Mouse (Mus musculus): ENCODE data around the gene Tmem59l. TPM values are rescaled to one million over a fixed set of nuclear protein-coding genes. Genes with fewer than 3 reads are reported as not detected.

The Tmem59l gene
- polyA plus RNA-seq, 1 experiment from 2014 or later: 6.7 TPM

- DNase-seq (no peak), ATAC-seq (ENCODE audit: insufficient read depth) (no peak)
- Histone ChIP-seq H3K36me3 (ENCODE audit: insufficient read depth) (peaks cover 8% of the 10 kb centered on the region), H3K4me1 (ENCODE audit: insufficient read depth) (no peaks in the 10 kb centered on the region), H3K4me2 (no peak overlapping the region), H3K27ac (ENCODE audit: low read depth) (no peak overlapping the region), H3K9ac (no peak overlapping the region), H3K4me3 (ENCODE audit: low read depth, low read length) (no peak overlapping the region), H3K9me3 (ENCODE audit: low read depth, low read length) (no peaks in the 10 kb centered on the region), H3K27me3 (ENCODE audit: insufficient read depth, low read length) (no peaks in the 10 kb centered on the region)
- TF ChIP-seq CTCF (IDR thresholded peaks at IDR 0.05; ENCODE audit: low read depth): no peak
- WGBS: 92% methylated on average over 1 of the region's 1 CpGs
Measured at GRCm38 (mm10) chr8:70456996-70457395, 30.2 kb downstream of the Tmem59l start.

GRCm38 (mm10) chr8:70453852-70454251 is 33.3 kb downstream of the Tmem59l start:
- no peaks in the 10 kb centered on the region for H3K9me3 ChIP-seq (ENCODE audit: low read depth, low read length)
- WGBS: 85% methylated on average over 5 of the region's 5 CpGs
- no peak overlapping the region for H3K4me3 ChIP-seq (ENCODE audit: low read depth, low read length)
- no peaks in the 10 kb centered on the region for H3K4me1 ChIP-seq (ENCODE audit: insufficient read depth)
- H3K9ac ChIP-seq: no peak overlapping the region
- H3K27ac ChIP-seq (ENCODE audit: low read depth): peak overlapping the region; percentile 50; the same call in 1 of the 2 replicates
- peaks cover 35% of the 10 kb centered on the region for H3K36me3 ChIP-seq (ENCODE audit: insufficient read depth)
- H3K27me3 ChIP-seq (ENCODE audit: insufficient read depth, low read length): no peaks in the 10 kb centered on the region
- TF ChIP-seq CTCF (IDR thresholded peaks at IDR 0.05; ENCODE audit: low read depth): no peak
- no peak for ATAC-seq (ENCODE audit: insufficient read depth)
- DNase-seq: no peak
- H3K4me2 ChIP-seq: no peak overlapping the region

- H3K4me1 ChIP-seq (ENCODE audit: insufficient read depth): no peaks in the 10 kb centered on the region
- H3K4me3 ChIP-seq (ENCODE audit: low read depth, low read length): no peak overlapping the region
Measured at GRCm38 (mm10) chr8:70452196-70452966, 34.8 kb downstream of the Tmem59l start.

GRCm38 (mm10) chr8:70447639-70448420 is 39.3 kb downstream of the Tmem59l start:
- TF ChIP-seq CTCF (IDR thresholded peaks at IDR 0.05; ENCODE audit: low read depth): peak; percentile 26; the same call in 1 of the 2 replicates
- no peak overlapping the region for H3K9ac ChIP-seq

More at GRCm38 (mm10) chr8:70452196-70452966, 34.8 kb downstream of the Tmem59l start:
- no peak overlapping the region for H3K4me2 ChIP-seq
- no peak overlapping the region for H3K27ac ChIP-seq (ENCODE audit: low read depth)
- WGBS: 54% methylated on average over 52 of the region's 52 CpGs
- H3K9ac ChIP-seq: no peak overlapping the region
- peaks cover 35% of the 10 kb centered on the region for H3K36me3 ChIP-seq (ENCODE audit: insufficient read depth)
- no peak for DNase-seq
- TF ChIP-seq CTCF (IDR thresholded peaks at IDR 0.05; ENCODE audit: low read depth): peak; percentile 25; the same call in 1 of the 2 replicates
- no peak for ATAC-seq (ENCODE audit: insufficient read depth)
- H3K9me3 ChIP-seq (ENCODE audit: low read depth, low read length): no peaks in the 10 kb centered on the region
- no peaks in the 10 kb centered on the region for H3K27me3 ChIP-seq (ENCODE audit: insufficient read depth, low read length)

GRCm38 (mm10) chr8:70445988-70446387 is 41.2 kb downstream of the Tmem59l start:
- ATAC-seq (ENCODE audit: insufficient read depth): no peak
- no peak overlapping the region for H3K4me3 ChIP-seq (ENCODE audit: low read depth, low read length)
- no peak overlapping the region for H3K9ac ChIP-seq
- H3K4me2 ChIP-seq: no peak overlapping the region
- peaks cover 17% of the 10 kb centered on the region for H3K36me3 ChIP-seq (ENCODE audit: insufficient read depth)
- H3K9me3 ChIP-seq (ENCODE audit: low read depth, low read length): no peaks in the 10 kb centered on the region
- H3K4me1 ChIP-seq (ENCODE audit: insufficient read depth): no peaks in the 10 kb centered on the region
- DNase-seq: no peak
- no peaks in the 10 kb centered on the region for H3K27me3 ChIP-seq (ENCODE audit: insufficient read depth, low read length)
- H3K27ac ChIP-seq (ENCODE audit: low read depth): no peak overlapping the region
- TF ChIP-seq CTCF (IDR thresholded peaks at IDR 0.05; ENCODE audit: low read depth): no peak
- WGBS: 84% methylated on average over 1 of the region's 1 CpGs

More at GRCm38 (mm10) chr8:70447639-70448420, 39.3 kb downstream of the Tmem59l start:
- Histone ChIP-seq H3K4me2 (no peak overlapping the region), H3K4me1 (ENCODE audit: insufficient read depth) (no peaks in the 10 kb centered on the region), H3K27me3 (ENCODE audit: insufficient read depth, low read length) (no peaks in the 10 kb centered on the region), H3K27ac (ENCODE audit: low read depth) (peak overlapping the region; percentile 37; the same call in 1 of the 2 replicates), H3K9me3 (ENCODE audit: low read depth, low read length) (no peaks in the 10 kb centered on the region), H3K36me3 (ENCODE audit: insufficient read depth) (peaks cover 35% of the 10 kb centered on the region), H3K4me3 (ENCODE audit: low read depth, low read length) (no peak overlapping the region)
- DNase-seq (peak; percentile 52), ATAC-seq (ENCODE audit: insufficient read depth) (0 out of 2 replicates have a peak, but pooled peaks have one; percentile 20)
- WGBS: 55% methylated on average over 19 of the region's 19 CpGs

GRCm38 (mm10) chr8:70443326-70443725 is 43.8 kb downstream of the Tmem59l start:
- H3K36me3 ChIP-seq (ENCODE audit: insufficient read depth): no peaks in the 10 kb centered on the region; the same call in 1 of the 2 replicates
- H3K4me3 ChIP-seq (ENCODE audit: low read depth, low read length): no peak overlapping the region
- no peak overlapping the region for H3K9ac ChIP-seq
- H3K4me2 ChIP-seq: no peak overlapping the region
- peaks cover 3% of the 10 kb centered on the region for H3K4me1 ChIP-seq (ENCODE audit: insufficient read depth)
- ATAC-seq (ENCODE audit: insufficient read depth): no peak
- H3K27me3 ChIP-seq (ENCODE audit: insufficient read depth, low read length): no peaks in the 10 kb centered on the region
- H3K27ac ChIP-seq (ENCODE audit: low read depth): no peak overlapping the region
- WGBS: 70% methylated on average over 4 of the region's 4 CpGs
- H3K9me3 ChIP-seq (ENCODE audit: low read depth, low read length): no peaks in the 10 kb centered on the region
- DNase-seq: no peak
- TF ChIP-seq CTCF (IDR thresholded peaks at IDR 0.05; ENCODE audit: low read depth): no peak

- H3K9me3 ChIP-seq (ENCODE audit: low read depth, low read length): no peaks in the 10 kb centered on the region
Measured at GRCm38 (mm10) chr8:70441565-70441964, 45.6 kb downstream of the Tmem59l start.

More at GRCm38 (mm10) chr8:70441565-70441964, 45.6 kb downstream of the Tmem59l start:
- no peak overlapping the region for H3K4me2 ChIP-seq
- ATAC-seq (ENCODE audit: insufficient read depth): no peak
- H3K27ac ChIP-seq (ENCODE audit: low read depth): no peak overlapping the region
- WGBS: 61% methylated on average over 3 of the region's 3 CpGs
- no peaks in the 10 kb centered on the region for H3K36me3 ChIP-seq (ENCODE audit: insufficient read depth)
- no peak overlapping the region for H3K9ac ChIP-seq
- DNase-seq: no peak
- H3K4me1 ChIP-seq (ENCODE audit: insufficient read depth): peaks cover 3% of the 10 kb centered on the region
- H3K4me3 ChIP-seq (ENCODE audit: low read depth, low read length): no peak overlapping the region
- H3K27me3 ChIP-seq (ENCODE audit: insufficient read depth, low read length): no peaks in the 10 kb centered on the region
- no peak for TF ChIP-seq CTCF (IDR thresholded peaks at IDR 0.05; ENCODE audit: low read depth)
